Mouse (Mus musculus) CD4-positive naive resting alpha-beta T cell, adult 57 days (primary cell): ENCODE data around the gene Olfr606. TPM values are rescaled to one million over a fixed set of nuclear protein-coding genes. Genes with fewer than 3 reads are reported as not detected.

ENCODE experiments used
- total RNA-seq: library from RNA; stranded (reverse); gene quantifications from one replicate; pipeline ENCODE4 v1.2.4, GENCODE M21; 2023

Olfr606 gene
- not detected for total RNA-seq

DNA sequence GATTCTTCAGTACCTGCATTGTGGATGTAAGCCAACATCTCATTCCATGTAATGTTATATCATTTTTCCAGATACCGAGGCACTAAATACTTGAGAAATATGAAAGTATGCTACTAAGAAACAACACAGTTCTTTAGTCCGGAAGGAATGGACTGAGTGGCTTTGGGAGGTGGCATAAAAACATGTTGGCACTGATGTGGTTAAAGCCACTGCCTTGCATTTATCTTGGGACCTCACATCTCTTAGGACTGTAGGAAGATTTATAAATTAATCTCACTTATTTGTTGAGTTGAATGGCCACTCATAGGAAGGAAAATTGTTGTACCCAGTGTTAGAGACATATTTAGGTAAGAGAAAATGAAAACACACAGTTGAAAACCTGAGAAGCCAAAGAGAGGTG lies at the start of gene Olfr606:
Olfr606 (plus strand) TSS at position 301 of the 400 bp plus-strand sequence.

GRCm38 (mm10) chr7:103414772-103415171 lies 34.1 kb upstream of the Olfr606 start, which contains the start of gene Usp17lc:
Gene Usp17lc, plus strand, starts transcription at chr7:103415072.

GRCm38 (mm10) chr7:103445339-103445738 lies 3.5 kb upstream of the Olfr606 start, which contains the start of gene Olfr605:
Gene Olfr605, minus strand, starts transcription at chr7:103445439.

DNA sequence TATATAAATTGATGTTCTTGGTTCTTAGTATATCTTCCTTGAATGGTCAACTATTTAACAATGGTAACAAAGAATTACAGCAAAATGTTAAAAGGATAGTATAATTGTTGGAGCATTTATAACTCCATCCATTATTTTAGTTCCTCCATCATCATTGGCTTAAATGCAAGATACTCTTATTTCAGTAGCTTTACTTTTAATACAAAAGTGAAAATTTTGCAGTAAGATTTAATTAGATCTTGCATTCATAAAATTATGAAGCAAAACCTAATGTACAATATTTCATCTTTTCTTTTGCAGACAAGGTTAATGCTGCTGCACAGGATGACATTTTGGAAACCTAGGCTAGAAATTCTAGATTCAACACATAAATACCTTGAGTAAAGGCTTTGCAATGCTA lies 20.7 kb downstream of the Olfr606 start, which contains the start of gene Olfr608:
Olfr608 (plus strand) TSS at position 301 of the 400 bp plus-strand sequence.

GRCm38 (mm10) chr7:103497962-103498361 lies 49.1 kb downstream of the Olfr606 start, which contains the start of gene Olfr609:
Gene Olfr609, minus strand, starts transcription at chr7:103498062.

Other genes starting within 250 kb of the Olfr606 start
- gene Olfr593, start 237.2 kb upstream of the Olfr606 start, total RNA-seq: not detected
- gene Olfr594, start 232.1 kb upstream of the Olfr606 start, total RNA-seq: not detected
- not detected for gene Usp17ld, start 196.5 kb upstream of the Olfr606 start, total RNA-seq
- gene Olfr596, start 143.4 kb upstream of the Olfr606 start, total RNA-seq: not detected
- not detected for gene Olfr597, start 132.7 kb upstream of the Olfr606 start, total RNA-seq
- gene Olfr598, start 125.5 kb upstream of the Olfr606 start, total RNA-seq: not detected
- not detected for gene Olfr599, start 113.1 kb upstream of the Olfr606 start, total RNA-seq
- gene Olfr600, start 99.4 kb upstream of the Olfr606 start, total RNA-seq: not detected
- gene Olfr601, start 86.4 kb upstream of the Olfr606 start, total RNA-seq: not detected
- not detected for gene Olfr603, start 62.9 kb upstream of the Olfr606 start, total RNA-seq
- gene Usp17lc, start 34.0 kb upstream of the Olfr606 start, total RNA-seq: not detected
- not detected for gene Olfr605, start 3.6 kb upstream of the Olfr606 start, total RNA-seq
- not detected for gene Olfr607, start 15.1 kb downstream of the Olfr606 start, total RNA-seq
- not detected for gene Olfr608, start 20.8 kb downstream of the Olfr606 start, total RNA-seq
- not detected for gene Olfr609, start 49.0 kb downstream of the Olfr606 start, total RNA-seq
- gene Olfr610, start 63.1 kb downstream of the Olfr606 start, total RNA-seq: not detected
- gene Olfr611, start 71.8 kb downstream of the Olfr606 start, total RNA-seq: not detected
- gene Olfr612, start 93.7 kb downstream of the Olfr606 start, total RNA-seq: not detected
- not detected for gene Olfr613, start 99.0 kb downstream of the Olfr606 start, total RNA-seq
- not detected for gene Olfr615, start 107.0 kb downstream of the Olfr606 start, total RNA-seq
- gene Olfr616, start 120.1 kb downstream of the Olfr606 start, total RNA-seq: not detected
- not detected for gene Olfr617, start 124.0 kb downstream of the Olfr606 start, total RNA-seq
- gene Olfr618, start 141.1 kb downstream of the Olfr606 start, total RNA-seq: not detected
- gene Olfr619, start 151.5 kb downstream of the Olfr606 start, total RNA-seq: not detected
- not detected for gene Olfr620, start 163.5 kb downstream of the Olfr606 start, total RNA-seq
- gene Olfr622, start 193.7 kb downstream of the Olfr606 start, total RNA-seq: not detected
- gene Olfr623, start 214.7 kb downstream of the Olfr606 start, total RNA-seq: not detected
- not detected for gene Olfr624, start 222.1 kb downstream of the Olfr606 start, total RNA-seq
- gene Olfr625-ps1, start 233.7 kb downstream of the Olfr606 start, total RNA-seq: not detected